Mouse (Mus musculus) liver, embryonic 13.5 days (tissue): ENCODE measurements around the gene Bcl9. TPM values are rescaled to one million over a fixed set of nuclear protein-coding genes. Genes with fewer than 3 reads are reported as not detected.

Experiments used
- ATAC-seq: fragments of 200-750 bp; cut with Nextera tagmentation; 2 replicates; pipeline ENCODE4 v1.8.0; 2017; ENCODE audit warnings: low read depth, mild to moderate bottlenecking, moderate number of reproducible peaks, moderate library complexity
- DNase-seq: peaks from one replicate; pipeline ENCODE4 v3.0.0; 2022
- H3K27ac ChIP-seq: fragments of 300-500 bp; sonication (generic); 2 replicates; pipeline ENCODE4 v1.5.1; 2015; ENCODE audit warnings: moderate library complexity, mild to moderate bottlenecking, inconsistent platforms
- H3K27me3 ChIP-seq: fragments of 300-500 bp; sonication (generic); 2 replicates; pipeline ENCODE4 v1.6.1; 2015; ENCODE audit warnings: mild to moderate bottlenecking, inconsistent platforms
- H3K36me3 ChIP-seq: fragments of 300-500 bp; sonication (generic); 2 replicates; pipeline ENCODE4 v1.6.1; 2015; ENCODE audit warnings: mild to moderate bottlenecking, inconsistent platforms
- H3K4me1 ChIP-seq: fragments of 300-500 bp; sonication (generic); replicated peaks from 2 replicates; pipeline ENCODE4 v1.6.1; 2015; ENCODE audit warnings: inconsistent platforms
- H3K4me2 ChIP-seq: fragments of 300-500 bp; sonication (generic); 2 replicates; pipeline ENCODE4 v1.6.1; 2015; ENCODE audit warnings: inconsistent platforms, mild to moderate bottlenecking, moderate library complexity
- H3K4me3 ChIP-seq: fragments of 300-500 bp; sonication (generic); replicated peaks from 2 replicates; pipeline ENCODE4 v1.5.1; 2015; ENCODE audit warnings: mild to moderate bottlenecking, inconsistent platforms
- H3K9ac ChIP-seq: fragments of 300-500 bp; sonication (generic); 2 replicates; pipeline ENCODE4 v1.6.1; 2015; ENCODE audit warnings: mild to moderate bottlenecking, inconsistent platforms
- H3K9me3 ChIP-seq: fragments of 300-500 bp; sonication (generic); replicated peaks from 2 replicates; pipeline ENCODE4 v1.6.1; 2016; ENCODE audit warnings: inconsistent platforms
- WGBS: fragments of 180-500 bp; shearing (Covaris S2); methylation state at CpG from one replicate; pipeline ENCODE4 v1.1.7; 2015; ENCODE audit not compliant: insufficient replicate concordance; 5-methylcytosine and 5-hydroxymethylcytosine counted together
- polyA plus RNA-seq: library from polyadenylated mRNA; unstranded; fragments of >200 nt; fragmentation: Nextera tagmentation; extraction: Ambion mirVana; gene quantifications from 2 replicates; pipeline ENCODE4 v1.2.1, GENCODE M21; 2015

Gene Bcl9
- polyA plus RNA-seq, 1 experiment from 2014 or later = 4.4 TPM

- Histone ChIP-seq H3K27me3 (no peaks in the 10 kb centered on the region), H3K4me2 (no peak overlapping the region), H3K9me3 (no peaks in the 10 kb centered on the region), H3K9ac (no peak overlapping the region), H3K4me1 (no peaks in the 10 kb centered on the region; the same call in 1 of the 2 replicates), H3K36me3 (no peaks in the 10 kb centered on the region), H3K27ac (no peak overlapping the region), H3K4me3 (no peak overlapping the region)
- 53% methylated on average over 3 of the region's 3 CpGs for WGBS
- DNase-seq (no peak), ATAC-seq (no peak)
These were observed 19.6 kb upstream of the Bcl9 start for GRCm38 (mm10) chr3:97317302-97317701.

GRCm38 (mm10) chr3:97313431-97313830 lies 15.7 kb upstream of the Bcl9 start:
- Histone ChIP-seq H3K4me1 (no peaks in the 10 kb centered on the region; the same call in 1 of the 2 replicates), H3K9ac (no peak overlapping the region), H3K4me3 (no peak overlapping the region), H3K4me2 (no peak overlapping the region), H3K36me3 (no peaks in the 10 kb centered on the region), H3K27ac (no peak overlapping the region), H3K9me3 (no peaks in the 10 kb centered on the region; the same call in 1 of the 2 replicates), H3K27me3 (no peaks in the 10 kb centered on the region)
- WGBS = 72% methylated on average over 2 of the region's 2 CpGs
- DNase-seq (no peak), ATAC-seq (no peak)

GRCm38 (mm10) chr3:97311998-97312397 lies 14.3 kb upstream of the Bcl9 start:
- H3K27me3 ChIP-seq = no peaks in the 10 kb centered on the region
- H3K9ac ChIP-seq = no peak overlapping the region
- no peak overlapping the region for H3K4me3 ChIP-seq
- H3K9me3 ChIP-seq = no peaks in the 10 kb centered on the region; the same call in 1 of the 2 replicates
- H3K4me2 ChIP-seq = peak overlapping the region; percentile 32
- 32% methylated on average over 21 of the region's 21 CpGs for WGBS
- H3K27ac ChIP-seq = no peak overlapping the region
- no peaks in the 10 kb centered on the region; the same call in 1 of the 2 replicates for H3K4me1 ChIP-seq
- no peaks in the 10 kb centered on the region for H3K36me3 ChIP-seq
- ATAC-seq (no peak), DNase-seq (no peak)

GRCm38 (mm10) chr3:97309748-97310536 lies 12.2 kb upstream of the Bcl9 start:
- H3K4me3 ChIP-seq = no peak overlapping the region
- no peaks in the 10 kb centered on the region; the same call in 1 of the 2 replicates for H3K9me3 ChIP-seq
- H3K27me3 ChIP-seq = no peaks in the 10 kb centered on the region
- H3K36me3 ChIP-seq = no peaks in the 10 kb centered on the region
- H3K9ac ChIP-seq = no peak overlapping the region
- H3K4me1 ChIP-seq = no peaks in the 10 kb centered on the region; the same call in 1 of the 2 replicates
- no peak overlapping the region for H3K27ac ChIP-seq
- ATAC-seq = no peak
- 12% methylated on average over 16 of the region's 16 CpGs for WGBS
- no peak for DNase-seq
- H3K4me2 ChIP-seq = 0 out of 2 replicates have a peak overlapping the region, but pooled peaks have one; percentile 6

- ATAC-seq (no peak), DNase-seq (no peak)
- Histone ChIP-seq H3K9me3 (no peaks in the 10 kb centered on the region; the same call in 1 of the 2 replicates), H3K9ac (no peak overlapping the region), H3K36me3 (no peaks in the 10 kb centered on the region), H3K4me1 (no peaks in the 10 kb centered on the region; the same call in 1 of the 2 replicates), H3K27me3 (no peaks in the 10 kb centered on the region), H3K27ac (no peak overlapping the region), H3K4me2 (no peak overlapping the region), H3K4me3 (no peak overlapping the region)
- WGBS = 44% methylated on average over 2 of the region's 2 CpGs
These were observed 10.7 kb upstream of the Bcl9 start for GRCm38 (mm10) chr3:97308440-97308839.

- Histone ChIP-seq H3K9me3 (no peaks in the 10 kb centered on the region; the same call in 1 of the 2 replicates), H3K4me3 (no peak overlapping the region), H3K27me3 (no peaks in the 10 kb centered on the region), H3K36me3 (no peaks in the 10 kb centered on the region), H3K27ac (no peak overlapping the region), H3K9ac (no peak overlapping the region), H3K4me1 (no peaks in the 10 kb centered on the region), H3K4me2 (no peak overlapping the region)
- 87% methylated on average over 4 of the region's 4 CpGs for WGBS
- ATAC-seq = no peak
- no peak for DNase-seq
These were observed 8.2 kb upstream of the Bcl9 start for GRCm38 (mm10) chr3:97305907-97306306.

- Histone ChIP-seq H3K4me3 (no peak overlapping the region), H3K27ac (no peak overlapping the region), H3K4me1 (peaks cover 4% of the 10 kb centered on the region; the same call in 1 of the 2 replicates), H3K9me3 (no peaks in the 10 kb centered on the region), H3K27me3 (0 out of 2 replicates have a peak, but pooled peaks cover 2% of the 10 kb centered on the region), H3K36me3 (no peaks in the 10 kb centered on the region), H3K4me2 (no peak overlapping the region), H3K9ac (no peak overlapping the region)
- DNase-seq (no peak), ATAC-seq (no peak)
- WGBS = 46% methylated on average over 7 of the region's 7 CpGs
These were observed 3.9 kb upstream of the Bcl9 start for GRCm38 (mm10) chr3:97301586-97301985.

- ATAC-seq = no peak
- H3K4me2 ChIP-seq = no peak overlapping the region
- H3K9me3 ChIP-seq = no peaks in the 10 kb centered on the region
- H3K4me1 ChIP-seq = peaks cover 4% of the 10 kb centered on the region; the same call in 1 of the 2 replicates
- H3K4me3 ChIP-seq = no peak overlapping the region
- 0 out of 2 replicates have a peak, but pooled peaks cover 2% of the 10 kb centered on the region for H3K27me3 ChIP-seq
- 76% methylated on average over 7 of the region's 7 CpGs for WGBS
- H3K36me3 ChIP-seq = no peaks in the 10 kb centered on the region
- no peak overlapping the region for H3K27ac ChIP-seq
- no peak overlapping the region for H3K9ac ChIP-seq
- no peak for DNase-seq
These were observed 2.7 kb upstream of the Bcl9 start for GRCm38 (mm10) chr3:97300370-97300769.

GRCm38 (mm10) chr3:97299885-97300284 lies 2.2 kb upstream of the Bcl9 start:
- Histone ChIP-seq H3K4me1 (peaks cover 4% of the 10 kb centered on the region; the same call in 1 of the 2 replicates), H3K27me3 (0 out of 2 replicates have a peak, but pooled peaks cover 2% of the 10 kb centered on the region), H3K9ac (no peak overlapping the region), H3K4me2 (no peak overlapping the region), H3K4me3 (no peak overlapping the region), H3K9me3 (no peaks in the 10 kb centered on the region), H3K27ac (no peak overlapping the region), H3K36me3 (no peaks in the 10 kb centered on the region)
- ATAC-seq = no peak
- DNase-seq = no peak

- no peak overlapping the region for H3K9ac ChIP-seq
- H3K4me1 ChIP-seq = peaks cover 4% of the 10 kb centered on the region; the same call in 1 of the 2 replicates
- H3K27ac ChIP-seq = no peak overlapping the region
- no peaks in the 10 kb centered on the region for H3K36me3 ChIP-seq
- 50% methylated on average over 9 of the region's 10 CpGs for WGBS
- peak overlapping the region; percentile 63 for H3K4me2 ChIP-seq
- H3K4me3 ChIP-seq = no peak overlapping the region
- DNase-seq (no peak), ATAC-seq (no peak)
- 0 out of 2 replicates have a peak, but pooled peaks cover 2% of the 10 kb centered on the region for H3K27me3 ChIP-seq
- H3K9me3 ChIP-seq = no peaks in the 10 kb centered on the region
These were observed 1.2 kb upstream of the Bcl9 start for GRCm38 (mm10) chr3:97298856-97299465.

- ATAC-seq = peak; percentile 57
- WGBS = 9% methylated on average over 16 of the region's 16 CpGs
These were observed 670 bp downstream of the Bcl9 start for GRCm38 (mm10) chr3:97296941-97297552.

More at GRCm38 (mm10) chr3:97296941-97297552, 670 bp downstream of the Bcl9 start:
- H3K4me2 ChIP-seq = peak overlapping the region; percentile 63
- H3K9me3 ChIP-seq = no peaks in the 10 kb centered on the region
- peak overlapping the region; percentile 24 for H3K27ac ChIP-seq
- no peak for DNase-seq
- 0 out of 2 replicates have a peak, but pooled peaks cover 2% of the 10 kb centered on the region for H3K27me3 ChIP-seq
- H3K4me1 ChIP-seq = peaks cover 4% of the 10 kb centered on the region; the same call in 1 of the 2 replicates
- peak overlapping the region; percentile 59 for H3K9ac ChIP-seq
- peak overlapping the region; percentile 53 for H3K4me3 ChIP-seq
- no peaks in the 10 kb centered on the region for H3K36me3 ChIP-seq
